Mouse (Mus musculus) liver, postnatal 0 days (tissue): ENCODE measurements around the gene Mier2. TPM values are rescaled to one million over a fixed set of nuclear protein-coding genes. Genes with fewer than 3 reads are reported as not detected.

Experiments
- ATAC-seq: fragments of 200-750 bp; cut with Nextera tagmentation; 2 replicates; pipeline ENCODE4 v1.8.0; 2017; ENCODE audit warnings: mild to moderate bottlenecking, moderate library complexity
- DNase-seq: peaks from one replicate; pipeline ENCODE4 v3.0.0-alpha.2; 2016
- H3K27ac ChIP-seq: fragments of 300-500 bp; sonication (generic); 2 replicates; pipeline ENCODE4 v1.5.1; 2014; ENCODE audit warnings: antibody characterized with exemption, moderate library complexity, mild to moderate bottlenecking, low read depth
- H3K27me3 ChIP-seq: fragments of 300-500 bp; sonication (generic); 2 replicates; pipeline ENCODE4 v1.6.1; 2014; ENCODE audit warnings: low read length, control low read depth, mixed read lengths; ENCODE audit not compliant: insufficient read depth
- H3K36me3 ChIP-seq: fragments of 300-500 bp; sonication (generic); replicated peaks from 2 replicates; pipeline ENCODE4 v1.6.1; 2014; ENCODE audit warnings: mild to moderate bottlenecking, control low read depth, low read length, moderate library complexity, mixed read lengths; ENCODE audit not compliant: insufficient read depth
- H3K4me1 ChIP-seq: fragments of 300-500 bp; sonication (generic); 2 replicates; pipeline ENCODE4 v1.6.1; 2014; ENCODE audit warnings: antibody characterized with exemption, mild to moderate bottlenecking, control low read depth; ENCODE audit not compliant: insufficient read depth
- H3K4me2 ChIP-seq: fragments of 300-500 bp; sonication (generic); 2 replicates; pipeline ENCODE4 v1.6.1; 2014; ENCODE audit warnings: low read depth, mild to moderate bottlenecking, low read length, moderate library complexity, mixed read lengths
- H3K4me3 ChIP-seq: fragments of 300-500 bp; sonication (generic); 2 replicates; pipeline ENCODE4 v1.5.1; 2014; ENCODE audit warnings: low read depth, low read length
- H3K9ac ChIP-seq: fragments of 300-500 bp; sonication (generic); replicated peaks from 2 replicates; pipeline ENCODE4 v1.6.1; 2014; ENCODE audit warnings: mild to moderate bottlenecking, moderate library complexity
- H3K9me3 ChIP-seq: fragments of 300-500 bp; sonication (generic); 2 replicates; pipeline ENCODE4 v1.6.1; 2016; ENCODE audit warnings: mild to moderate bottlenecking, control low read depth, low read length, mixed read lengths
- CTCF ChIP-seq: sonication (generic); IDR thresholded peaks from 2 replicates; pipeline ENCODE4 v1.5.1; 2016; ENCODE audit warnings: antibody characterized with exemption, low read depth
- EP300 ChIP-seq: IDR thresholded peaks from 2 replicates; pipeline ENCODE4 v1.6.1; 2016; ENCODE audit warnings: antibody characterized with exemption, low read depth, mild to moderate bottlenecking
- WGBS: fragments of 180-500 bp; shearing (Covaris S2); extraction: QIAGEN DNeasy Blood & Tissue Kit; methylation state at CpG from one replicate; pipeline ENCODE4 v1.1.7; 2014; ENCODE audit not compliant: insufficient replicate concordance; 5-methylcytosine and 5-hydroxymethylcytosine counted together
- polyA plus RNA-seq: library from polyadenylated mRNA; unstranded; fragments of >200 nt; fragmentation: Nextera tagmentation; extraction: Ambion mirVana; gene quantifications from 2 replicates; pipeline ENCODE4 v1.2.1, GENCODE M21; 2015

Mier2 gene
- polyA plus RNA-seq, 1 experiment from 2014 or later, result 8.6 TPM

GRCm38 (mm10) chr10:79578276-79578675 is 23.3 kb upstream of the Mier2 start:
- TF ChIP-seq CTCF, result no peak
- TF ChIP-seq EP300, result no peak
- H3K27ac ChIP-seq, result no peak overlapping the region
- no peak overlapping the region for H3K4me2 ChIP-seq
- 73% methylated on average over 9 of the region's 9 CpGs for WGBS
- no peak overlapping the region for H3K4me3 ChIP-seq
- H3K9me3 ChIP-seq, result no peaks in the 10 kb centered on the region
- H3K9ac ChIP-seq, result no peak overlapping the region
- DNase-seq (no peak), ATAC-seq (no peak)
- H3K27me3 ChIP-seq, result no peaks in the 10 kb centered on the region
- H3K36me3 ChIP-seq, result no peaks in the 10 kb centered on the region
- H3K4me1 ChIP-seq, result no peaks in the 10 kb centered on the region

DNA sequence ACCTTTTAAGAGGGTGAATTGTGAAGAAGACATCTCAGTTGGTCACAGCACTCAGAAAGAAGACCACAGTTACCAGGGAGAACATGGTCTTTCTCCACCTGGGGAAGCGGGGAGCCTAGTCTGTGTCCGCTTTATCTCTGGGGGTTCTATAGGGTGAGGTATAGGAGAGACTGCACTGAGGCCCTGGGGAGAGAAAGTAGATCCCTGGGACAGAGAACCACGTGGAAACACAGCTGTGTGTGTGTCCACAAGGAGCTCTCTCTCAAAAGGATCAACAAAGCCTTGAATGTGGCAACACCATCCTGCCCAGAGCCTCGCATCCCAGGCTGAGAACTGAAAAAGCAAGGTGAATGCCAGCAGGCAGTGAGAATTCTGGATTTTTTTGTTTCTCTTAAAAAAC is 22.4 kb upstream of the Mier2 start:
- Histone ChIP-seq H3K36me3 (no peaks in the 10 kb centered on the region), H3K4me3 (no peak overlapping the region), H3K4me1 (no peaks in the 10 kb centered on the region), H3K9me3 (no peaks in the 10 kb centered on the region), H3K4me2 (no peak overlapping the region), H3K9ac (no peak overlapping the region), H3K27me3 (no peaks in the 10 kb centered on the region), H3K27ac (no peak overlapping the region)
- DNase-seq (peak; percentile 8), ATAC-seq (no peak)
- TF ChIP-seq EP300, result no peak
- no peak for TF ChIP-seq CTCF
- 60% methylated on average over 4 of the region's 4 CpGs for WGBS

GRCm38 (mm10) chr10:79575754-79576153 is 20.8 kb upstream of the Mier2 start:
- Histone ChIP-seq H3K4me3 (no peak overlapping the region), H3K4me2 (no peak overlapping the region), H3K36me3 (no peaks in the 10 kb centered on the region), H3K27ac (no peak overlapping the region), H3K9me3 (no peaks in the 10 kb centered on the region), H3K9ac (no peak overlapping the region), H3K27me3 (no peaks in the 10 kb centered on the region), H3K4me1 (no peaks in the 10 kb centered on the region)
- ATAC-seq (no peak), DNase-seq (peak; percentile 1)
- 70% methylated on average over 6 of the region's 6 CpGs for WGBS
- TF ChIP-seq CTCF, result no peak
- TF ChIP-seq EP300, result no peak

GRCm38 (mm10) chr10:79574796-79575195 is 19.8 kb upstream of the Mier2 start:
- no peak overlapping the region for H3K9ac ChIP-seq
- no peak for TF ChIP-seq EP300
- TF ChIP-seq CTCF, result no peak
- 70% methylated on average over 6 of the region's 6 CpGs for WGBS
- no peaks in the 10 kb centered on the region for H3K9me3 ChIP-seq
- H3K4me2 ChIP-seq, result no peak overlapping the region
- no peak for ATAC-seq
- no peaks in the 10 kb centered on the region for H3K27me3 ChIP-seq
- H3K27ac ChIP-seq, result no peak overlapping the region
- no peaks in the 10 kb centered on the region for H3K36me3 ChIP-seq
- H3K4me3 ChIP-seq, result no peak overlapping the region
- H3K4me1 ChIP-seq, result no peaks in the 10 kb centered on the region
- DNase-seq, result peak; percentile 2

DNA sequence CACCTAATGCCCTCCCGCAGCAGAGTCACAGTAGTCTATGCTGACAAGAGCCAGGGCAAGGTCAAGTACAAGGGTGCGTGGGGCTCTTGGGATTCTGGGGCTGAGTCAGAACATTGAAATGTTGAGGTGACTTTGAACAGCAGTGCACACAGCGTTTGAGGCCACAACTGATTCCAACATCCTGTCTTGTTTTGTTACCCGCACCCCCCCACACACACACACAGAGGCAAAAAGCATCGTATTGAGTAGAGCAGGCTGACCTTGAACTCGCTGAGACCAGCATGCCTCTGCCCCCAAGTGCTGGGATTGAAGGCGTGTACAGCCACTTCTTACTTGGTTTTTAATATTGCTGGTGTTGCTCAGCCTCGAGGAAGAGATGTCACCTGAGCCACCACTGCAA is 19.4 kb upstream of the Mier2 start:
- Histone ChIP-seq H3K4me1 (no peaks in the 10 kb centered on the region), H3K27ac (no peak overlapping the region), H3K4me2 (no peak overlapping the region), H3K27me3 (no peaks in the 10 kb centered on the region), H3K9ac (no peak overlapping the region), H3K36me3 (no peaks in the 10 kb centered on the region), H3K4me3 (no peak overlapping the region), H3K9me3 (no peaks in the 10 kb centered on the region)
- ATAC-seq (no peak), DNase-seq (peak; percentile 3)
- TF ChIP-seq EP300, result no peak
- 69% methylated on average over 8 of the region's 8 CpGs for WGBS

DNA sequence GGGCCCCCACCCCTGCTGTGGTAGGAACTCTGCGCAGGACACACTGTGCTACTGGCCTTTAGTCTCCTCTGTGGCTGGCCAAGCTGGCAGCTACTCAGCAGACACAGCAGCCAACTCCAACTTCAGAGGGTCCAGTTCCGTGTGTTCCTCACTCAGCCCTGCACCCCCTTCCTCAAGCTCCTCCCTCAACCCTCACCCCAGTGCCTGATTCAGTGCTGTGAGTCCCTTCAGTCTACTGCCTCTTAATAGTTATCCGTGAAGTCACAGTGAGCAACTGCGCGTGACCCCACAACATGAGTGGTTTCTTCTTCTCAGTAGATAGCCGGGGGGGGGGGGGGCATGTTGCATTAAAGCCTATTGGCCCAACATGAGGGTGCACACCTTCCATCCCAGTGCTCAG is 18.6 kb upstream of the Mier2 start:
- H3K4me2 ChIP-seq, result no peak overlapping the region
- H3K27me3 ChIP-seq, result no peaks in the 10 kb centered on the region
- H3K36me3 ChIP-seq, result no peaks in the 10 kb centered on the region
- H3K4me3 ChIP-seq, result no peak overlapping the region
- no peaks in the 10 kb centered on the region for H3K4me1 ChIP-seq
- ATAC-seq (no peak), DNase-seq (peak; percentile 10)
- TF ChIP-seq CTCF (no peak), EP300 (no peak)
- WGBS, result 78% methylated on average over 6 of the region's 6 CpGs
- no peak overlapping the region for H3K9ac ChIP-seq
- no peaks in the 10 kb centered on the region for H3K9me3 ChIP-seq
- H3K27ac ChIP-seq, result no peak overlapping the region

GRCm38 (mm10) chr10:79571314-79571713 is 16.3 kb upstream of the Mier2 start:
- ATAC-seq (no peak), DNase-seq (peak; percentile 6)
- H3K36me3 ChIP-seq, result no peaks in the 10 kb centered on the region
- 79% methylated on average over 2 of the region's 2 CpGs for WGBS
- H3K27me3 ChIP-seq, result no peaks in the 10 kb centered on the region
- no peak overlapping the region for H3K4me3 ChIP-seq
- no peak overlapping the region for H3K27ac ChIP-seq
- H3K4me2 ChIP-seq, result no peak overlapping the region
- no peak overlapping the region for H3K9ac ChIP-seq
- H3K9me3 ChIP-seq, result no peaks in the 10 kb centered on the region
- H3K4me1 ChIP-seq, result no peaks in the 10 kb centered on the region
- TF ChIP-seq CTCF (no peak), EP300 (no peak)
